Mouse (Mus musculus) cortical plate, adult 2 months (tissue): ENCODE measurements around the gene Vgf.

Experiments
- CTCF ChIP-seq: fragments of 200-500 bp; IDR thresholded peaks from 2 replicates; pipeline ENCODE4 v1.5.1; 2011; ENCODE audit warnings: mild to moderate bottlenecking, control low read depth, low read length; ENCODE audit not compliant: insufficient read depth; ENCODE audit errors: extremely low read depth
- POLR2A ChIP-seq: fragments of 200-500 bp; IDR thresholded peaks from 2 replicates; pipeline ENCODE4 v1.6.1; 2011; ENCODE audit warnings: mild to moderate bottlenecking, low read length, control low read depth; ENCODE audit not compliant: insufficient read depth; ENCODE audit errors: extremely low read depth

DNA sequence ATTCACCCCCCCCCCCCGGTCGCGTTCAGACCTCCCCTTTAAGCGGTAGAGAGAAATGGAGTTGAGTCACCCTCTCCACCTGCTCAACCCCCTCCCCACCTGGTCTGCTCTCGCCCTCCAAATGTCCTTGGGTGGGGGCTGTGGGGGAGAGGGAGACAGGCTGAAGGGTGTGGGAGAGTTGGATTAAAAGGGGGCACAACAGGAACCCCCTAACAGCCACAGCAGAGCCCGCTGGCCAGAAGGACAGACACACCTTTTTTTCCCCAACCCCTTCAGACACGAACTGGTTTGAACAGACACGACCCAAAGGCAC is 3.0 kb downstream of the Vgf start:
- TF ChIP-seq POLR2A (no peak), CTCF (no peak)
